Mouse (Mus musculus) naive thymus-derived CD4-positive, alpha-beta T cell, adult 5 months (primary cell): ENCODE data around the gene Thsd1. TPM values are rescaled to one million over a fixed set of nuclear protein-coding genes. Genes with fewer than 3 reads are reported as not detected.

ENCODE experiments used
- polyA plus RNA-seq: library from polyadenylated mRNA; unstranded; fragments of 100-300 nt; shearing (Covaris generic); gene quantifications from one replicate; pipeline ENCODE4 v1.2.1, GENCODE M21; 2017

Thsd1 gene
- polyA plus RNA-seq = 0.57 TPM

DNA sequence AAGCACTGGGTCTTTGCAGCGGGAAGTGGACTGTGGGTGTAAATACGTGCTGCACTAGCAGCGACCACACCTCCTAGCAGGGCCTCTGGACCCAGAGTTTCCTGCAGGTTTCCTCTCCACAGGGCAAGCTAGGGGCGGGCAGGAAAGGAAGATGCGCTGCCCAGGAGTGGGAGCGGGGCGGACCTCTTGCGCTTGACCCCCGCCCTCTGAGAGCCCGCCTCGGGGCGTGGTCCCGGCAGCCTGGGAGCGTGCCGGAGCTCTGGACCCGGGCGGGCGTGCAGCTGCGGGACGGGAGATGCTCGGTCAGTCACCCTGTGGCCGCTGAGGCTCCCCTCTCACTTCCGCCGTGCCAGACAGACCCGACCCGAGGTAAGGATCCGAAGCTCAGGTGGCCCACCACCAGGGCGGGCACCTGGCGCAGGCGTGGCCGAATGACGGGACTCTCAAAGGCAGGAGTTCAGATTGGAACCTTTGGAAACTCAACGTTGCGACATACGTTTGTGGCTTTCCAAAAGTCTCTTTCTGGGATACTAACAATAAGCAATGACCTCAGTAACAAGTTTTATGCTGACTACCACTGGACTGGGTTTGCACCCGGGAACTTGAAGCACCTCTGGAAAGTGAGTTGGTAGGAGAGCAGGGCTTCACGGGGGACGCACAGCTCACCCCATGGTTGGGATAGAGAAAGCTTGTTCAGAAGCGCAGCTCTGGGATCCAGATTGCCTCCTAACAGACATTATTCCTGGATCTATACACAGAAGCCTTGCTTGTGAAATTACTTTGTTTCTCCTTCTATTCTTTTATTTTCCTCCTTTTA, at the start of gene Thsd1:
TSS of gene Thsd1 (plus strand) at position 253 of the 817 bp plus-strand sequence.

DNA sequence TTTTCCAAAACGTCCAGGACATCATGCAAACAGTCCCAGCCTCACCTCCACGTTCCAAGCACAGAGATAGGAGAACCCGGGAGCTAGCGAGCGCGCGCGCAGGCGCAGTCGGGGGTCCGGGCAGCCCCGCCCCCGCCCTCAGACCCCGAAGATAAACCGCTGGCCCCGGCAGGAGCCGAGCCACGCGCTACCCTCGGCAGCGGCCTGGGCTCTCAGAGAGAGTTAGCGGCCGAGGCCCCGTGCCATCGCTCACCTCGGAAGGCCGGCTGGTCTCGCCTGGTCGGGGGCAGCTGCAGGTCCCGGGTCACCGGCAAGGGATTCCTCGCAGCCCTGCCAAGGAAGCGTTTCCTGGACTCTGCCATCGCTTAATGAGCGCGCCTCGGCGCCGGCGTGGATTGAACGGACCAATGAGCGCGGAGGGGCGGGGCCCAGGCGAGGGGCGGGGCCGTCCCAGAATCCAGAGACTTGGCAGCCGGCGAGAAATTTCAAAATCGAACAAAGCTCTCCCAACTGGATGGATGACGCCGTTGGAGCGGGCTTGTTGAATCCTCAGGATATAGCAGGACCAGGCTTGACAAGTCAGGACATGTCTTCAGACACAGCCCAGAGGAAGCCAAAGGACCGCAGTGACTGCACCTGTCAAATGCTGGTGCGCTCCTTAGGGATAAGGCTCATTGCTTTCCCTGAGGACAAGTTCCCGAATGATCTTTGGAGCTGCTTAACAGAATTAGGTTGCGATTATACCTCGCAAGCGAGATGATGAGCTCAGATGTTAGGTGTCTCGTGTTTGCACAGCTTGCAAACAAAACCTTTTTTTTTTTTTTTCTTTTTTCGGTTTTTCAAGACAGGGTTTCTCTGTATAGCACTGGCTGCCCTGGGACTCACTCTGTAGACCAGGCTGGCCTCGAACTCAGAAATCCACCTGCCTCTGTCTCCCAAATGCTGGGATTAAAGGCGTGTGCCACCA, 41.4 kb upstream of the Thsd1 start, which contains the start of gene Ckap2:
TSS of gene Ckap2 (minus strand) at position 389 of the 967 bp plus-strand sequence.

DNA sequence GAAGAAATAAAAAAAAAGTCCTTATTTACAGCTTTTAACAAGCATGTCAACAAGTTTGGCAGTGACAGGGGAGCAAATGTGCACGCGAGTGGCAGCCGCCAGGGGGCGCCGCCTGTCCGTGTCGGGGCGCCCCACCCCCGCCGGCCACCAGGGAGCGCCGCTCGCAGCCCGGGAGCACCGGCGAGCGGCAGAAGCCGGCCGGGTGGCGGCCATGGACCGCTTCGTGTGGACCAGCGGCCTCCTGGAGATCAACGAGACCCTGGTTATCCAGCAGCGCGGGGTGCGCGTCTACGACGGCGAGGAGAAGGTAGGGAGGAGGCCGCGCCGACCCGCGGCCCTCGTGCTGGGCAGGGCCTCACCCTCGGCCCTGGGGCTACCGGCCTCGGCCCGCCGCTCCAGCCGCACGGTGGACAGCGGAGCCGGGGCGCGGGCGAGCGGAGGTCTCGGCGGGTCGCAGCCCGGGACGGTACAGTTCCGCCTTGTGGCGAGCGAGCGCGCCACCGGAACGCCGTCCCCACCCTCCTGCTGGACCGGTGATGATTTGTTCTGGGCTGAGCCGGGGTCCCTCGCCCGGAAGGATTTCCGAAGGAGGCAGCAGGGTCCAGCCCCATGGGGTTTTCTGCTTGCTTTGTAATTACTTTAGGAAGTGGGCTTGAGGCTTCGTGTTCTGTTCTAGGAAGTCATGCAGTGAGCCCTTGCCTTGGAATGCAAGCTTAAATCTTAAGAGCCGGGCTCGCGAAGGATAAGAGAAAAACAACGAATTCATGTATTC, 34.3 kb upstream of the Thsd1 start, which contains the start of gene Vps36:
TSS of gene Vps36 (plus strand) at position 150 of the 772 bp plus-strand sequence.

DNA sequence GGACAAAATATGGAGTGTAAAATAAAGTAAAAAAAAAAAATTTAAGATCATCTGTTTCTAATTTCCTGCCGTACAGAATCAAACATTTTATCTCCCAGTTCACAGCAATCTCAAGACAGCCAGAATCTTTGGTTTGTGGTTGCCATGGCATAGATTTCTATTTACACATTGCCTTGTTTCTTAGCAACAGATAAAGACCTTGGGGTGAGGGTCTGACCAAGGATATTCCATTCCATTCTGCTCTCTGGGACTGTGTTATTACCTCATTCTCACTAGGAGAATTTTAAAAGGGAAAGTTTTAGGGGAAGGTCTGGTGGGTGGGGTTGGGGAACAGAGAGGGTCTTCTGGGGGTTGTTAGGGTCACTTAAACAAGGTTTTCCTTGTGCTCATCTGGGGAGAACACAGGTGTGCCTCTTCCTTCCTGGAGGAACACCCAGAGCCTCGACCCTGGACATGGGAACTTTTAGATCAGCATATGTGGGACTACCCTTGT, 55.9 kb downstream of the Thsd1 start, which contains the start of gene Tpte:
TSS of gene Tpte (plus strand) at position 443 of the 493 bp plus-strand sequence.

Other genes with a start within 250 kb of the Thsd1 start
- 0.12 TPM for gene Atp7b, start 167.0 kb upstream of the Thsd1 start, polyA plus RNA-seq
- 8.2 TPM for gene Alg11, start 166.6 kb upstream of the Thsd1 start, polyA plus RNA-seq
- gene Nek5, start 102.3 kb upstream of the Thsd1 start, polyA plus RNA-seq = not detected
- 5.5 TPM for gene Nek3, start 60.9 kb upstream of the Thsd1 start, polyA plus RNA-seq
- gene Ckap2, start 41.5 kb upstream of the Thsd1 start, polyA plus RNA-seq = 0.92 TPM
- 38.8 TPM for gene Vps36, start 34.5 kb upstream of the Thsd1 start, polyA plus RNA-seq
- gene Tpte, start 56.1 kb downstream of the Thsd1 start, polyA plus RNA-seq = not detected
- gene Slc25a15, start 171.3 kb downstream of the Thsd1 start, polyA plus RNA-seq = 7.7 TPM
- gene Mrps31, start 184.0 kb downstream of the Thsd1 start, polyA plus RNA-seq = 17.4 TPM